Mouse (Mus musculus): ENCODE measurements around the gene Lrch4.

DNA sequence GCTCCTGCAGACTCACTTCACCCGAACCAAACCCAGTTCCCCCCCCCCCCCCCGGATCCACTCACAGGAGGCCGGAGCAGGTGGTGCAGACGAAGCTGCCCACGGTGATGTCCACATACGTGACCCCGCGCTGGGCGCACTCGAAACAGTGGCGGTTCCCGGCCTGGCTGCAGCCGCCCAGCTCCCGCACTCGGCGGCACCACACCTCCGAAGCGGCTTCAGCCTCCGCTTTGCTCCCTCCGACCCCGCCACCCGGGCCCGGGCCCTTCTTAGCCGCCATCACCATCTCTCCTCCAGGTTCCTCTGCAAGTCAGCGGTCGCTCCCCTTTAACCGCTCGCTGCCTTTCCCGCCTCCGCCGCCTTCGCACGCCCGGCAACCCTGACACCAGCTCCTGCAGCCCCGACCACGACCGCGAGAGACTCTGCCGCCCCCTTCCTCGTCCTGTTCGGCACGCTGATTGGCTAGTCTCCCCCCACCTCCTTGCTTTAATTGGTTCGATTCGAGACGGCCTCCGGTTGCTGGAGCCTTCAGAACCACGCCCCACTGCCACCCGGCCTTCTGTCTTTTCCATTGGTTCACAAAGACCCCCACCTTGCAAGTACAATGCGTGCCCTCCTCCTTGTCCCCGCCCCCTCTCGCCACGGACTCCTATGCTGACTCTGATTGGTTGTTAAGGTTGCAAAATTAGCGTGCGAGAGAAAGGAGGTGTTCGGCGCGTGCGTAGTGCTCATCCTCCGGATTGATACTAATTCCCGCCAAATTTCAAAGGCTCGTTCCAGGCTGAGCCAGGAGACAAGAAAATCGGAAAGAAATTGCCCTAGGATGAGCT lies 55.6 kb downstream of the Lrch4 start, which contains the start of gene Agfg2:
- TF ChIP-seq CTCF (IDR thresholded peaks at IDR 0.05; ENCODE audit: extremely low read depth, insufficient read depth, insufficient read length, insufficient replicate concordance) (no peak), POLR2A (IDR thresholded peaks at IDR 0.05; ENCODE audit: low read depth, low read length) (peak; percentile 42; the same call in 1 of the 2 replicates)

Measured in spleen, adult 2 months (tissue).